Mouse (Mus musculus) gastrocnemius, adult 18-20 months (tissue): ENCODE measurements around the gene Ythdf1. TPM values are rescaled to one million over a fixed set of nuclear protein-coding genes. Genes with fewer than 3 reads are reported as not detected.
A peak's percentile ranks its signal among the peaks of the same experiment; 100 is the strongest.

Source experiments
- DNase-seq: peaks from one replicate; pipeline ENCODE4 v3.0.0; 2021; ENCODE audit warnings: low spot score
- total RNA-seq, 2 experiments: library from RNA; stranded (reverse); gene quantifications; 2 replicates each; pipeline ENCODE4 v1.2.3; 2021

The Ythdf1 gene
- total RNA-seq, 2 experiments from 2014 or later: 39.9 to 41.6 TPM

DNA sequence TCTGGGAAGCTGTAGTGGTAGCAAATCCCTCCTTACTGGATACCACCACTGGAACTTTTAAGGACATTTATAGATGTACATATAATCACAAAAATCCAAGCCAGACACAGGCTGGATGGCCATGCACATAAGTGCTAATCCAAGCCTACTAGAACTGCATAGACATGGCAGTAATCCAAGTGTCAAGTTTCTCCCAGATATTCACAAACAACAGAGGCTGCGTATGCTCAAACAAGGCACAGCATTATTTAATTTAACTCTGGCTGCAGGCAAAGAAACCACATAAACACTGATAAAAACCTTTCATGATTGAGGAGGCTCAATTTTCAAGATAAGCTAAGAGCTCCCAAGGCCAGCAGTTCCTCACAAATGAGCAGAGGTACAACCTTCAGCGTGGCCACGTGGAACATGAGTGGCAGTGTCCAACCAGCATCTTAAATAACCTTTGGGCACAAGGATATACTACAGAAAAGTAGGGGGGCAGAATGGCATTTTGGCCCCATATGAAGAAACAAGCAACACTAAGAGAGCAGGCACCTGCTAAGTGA is 4.8 kb downstream of the Ythdf1 start:
- no peak for DNase-seq

DNA sequence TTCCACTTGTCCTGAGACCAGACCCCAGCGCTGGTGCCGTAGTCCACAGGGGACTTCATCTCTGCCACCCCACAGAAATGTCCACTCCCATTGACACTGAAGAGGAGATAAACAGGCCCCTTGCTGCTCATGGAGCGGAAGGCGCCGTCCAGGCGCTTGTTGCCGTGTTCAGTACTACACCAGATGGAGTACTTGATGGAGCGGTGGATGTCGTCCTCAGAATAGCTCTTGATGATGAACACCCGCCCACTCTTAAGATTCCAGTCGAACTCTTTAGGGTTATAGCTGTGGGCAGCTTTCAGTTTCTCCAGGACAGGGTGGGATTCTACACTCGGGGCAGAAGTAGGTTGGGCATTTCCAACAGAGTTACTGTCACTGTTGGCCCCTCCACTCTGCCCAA is 9.8 kb downstream of the Ythdf1 start:
- DNase-seq: no peak

- DNase-seq: no peak
These were observed 15.1 kb downstream of the Ythdf1 start for GRCm38 (mm10) chr2:180905556-180906221.

GRCm38 (mm10) chr2:180904435-180905208 is 16.1 kb downstream of the Ythdf1 start:
- DNase-seq: no peak

- no peak for DNase-seq
These were observed 18.7 kb downstream of the Ythdf1 start for GRCm38 (mm10) chr2:180902086-180902485.

- DNase-seq: no peak
These were observed 22.9 kb downstream of the Ythdf1 start for GRCm38 (mm10) chr2:180897857-180898256.

DNA sequence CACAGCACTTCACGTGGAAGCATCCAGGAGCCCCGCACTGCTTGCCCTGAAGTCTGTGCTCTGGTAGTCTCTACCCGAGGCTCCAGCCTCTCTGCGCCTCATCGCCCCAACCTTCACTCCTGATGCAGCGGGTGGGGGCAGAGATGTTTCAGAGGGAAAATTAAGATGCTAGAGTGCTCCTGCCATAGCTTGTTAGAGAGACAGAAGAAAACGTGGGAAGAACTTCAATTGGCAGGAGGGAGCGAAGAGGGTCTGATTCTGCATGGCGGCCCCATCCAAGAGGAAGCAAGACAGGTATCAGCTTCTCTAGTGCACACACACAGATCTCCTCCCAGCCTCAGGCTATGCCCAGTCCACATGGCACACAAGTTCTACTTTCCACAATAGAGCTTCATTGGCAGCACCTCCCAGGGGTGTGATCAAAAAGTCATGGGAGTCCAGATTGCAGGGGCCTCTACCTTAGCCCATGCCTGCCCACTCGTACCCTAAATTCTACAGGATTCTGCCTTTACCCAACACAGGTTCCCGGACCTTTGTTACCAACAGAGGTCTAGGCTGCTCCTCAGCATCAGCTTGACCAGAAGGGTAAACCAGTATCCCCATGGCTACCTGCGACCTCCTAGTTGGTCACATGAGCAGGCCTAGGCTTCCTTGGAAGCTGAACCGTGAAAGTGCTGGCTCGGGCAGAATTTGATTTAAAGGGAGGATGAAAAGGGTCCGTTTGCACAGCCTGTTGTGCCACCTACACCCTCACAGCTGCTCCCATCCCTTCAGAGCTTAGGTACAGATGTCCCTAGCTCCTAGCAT is 23.7 kb downstream of the Ythdf1 start:
- DNase-seq: no peak

- no peak for DNase-seq
These were observed 24.8 kb downstream of the Ythdf1 start for GRCm38 (mm10) chr2:180895837-180896525.

DNA sequence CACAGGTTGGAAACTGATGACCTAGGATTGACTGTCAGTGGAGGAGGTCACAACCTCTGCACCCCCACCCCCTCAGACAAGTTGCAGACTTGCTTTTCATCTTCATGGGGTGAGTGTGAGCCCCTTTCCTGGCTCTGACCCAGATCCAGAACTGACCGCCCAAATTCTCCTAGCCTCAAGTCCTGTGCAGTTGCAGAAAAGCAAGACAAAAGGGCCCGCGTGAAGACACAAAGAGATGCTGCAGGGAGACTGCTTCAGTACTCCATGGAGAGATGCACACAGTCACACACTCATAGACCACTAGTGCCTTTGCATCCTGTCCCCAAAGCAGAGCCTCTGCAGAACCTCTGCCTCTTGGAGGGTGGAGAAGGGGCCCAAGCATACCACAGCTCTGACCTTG is 25.4 kb downstream of the Ythdf1 start:
- DNase-seq: no peak

- DNase-seq: peak; percentile 46
These were observed 26.0 kb downstream of the Ythdf1 start for GRCm38 (mm10) chr2:180894734-180895133.

GRCm38 (mm10) chr2:180894029-180894623 is 26.6 kb downstream of the Ythdf1 start:
- DNase-seq: no peak

DNA sequence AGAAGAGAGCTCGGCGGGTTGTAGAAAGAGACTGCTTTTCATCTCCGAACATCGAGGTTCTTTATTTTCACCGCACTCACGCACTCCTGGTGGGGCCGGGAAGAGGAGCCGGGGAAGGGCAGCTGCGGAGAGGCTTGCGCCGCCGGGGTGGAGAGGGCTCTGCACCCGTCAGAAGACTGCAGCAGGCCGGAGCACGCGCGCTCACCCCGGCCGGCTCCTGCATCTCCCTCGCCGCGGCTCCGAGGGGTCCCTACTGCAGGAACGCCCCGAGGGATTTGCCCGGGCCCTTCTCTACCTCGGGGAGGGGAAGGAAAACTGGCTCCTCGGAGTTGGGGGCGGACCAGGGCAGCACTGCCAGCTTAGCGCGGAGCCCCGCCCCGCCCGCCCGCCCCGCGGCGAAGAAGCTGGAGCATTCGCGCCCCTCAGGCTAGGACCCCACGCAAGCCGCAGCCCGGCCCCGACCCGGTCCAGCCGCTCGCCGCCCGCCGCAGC is 27.2 kb downstream of the Ythdf1 start:
- no peak for DNase-seq

GRCm38 (mm10) chr2:180892841-180893521 is 27.8 kb downstream of the Ythdf1 start:
- no peak for DNase-seq

- no peak for DNase-seq
These were observed 28.9 kb downstream of the Ythdf1 start for GRCm38 (mm10) chr2:180891835-180892323.

- no peak for DNase-seq
These were observed 29.5 kb downstream of the Ythdf1 start for GRCm38 (mm10) chr2:180891075-180891834.

- no peak for DNase-seq
These were observed 30.2 kb downstream of the Ythdf1 start for GRCm38 (mm10) chr2:180890422-180891074.

- no peak for DNase-seq
These were observed 30.8 kb downstream of the Ythdf1 start for GRCm38 (mm10) chr2:180889921-180890280.

- DNase-seq: no peak
These were observed 31.4 kb downstream of the Ythdf1 start for GRCm38 (mm10) chr2:180889271-180889920.
